Mouse (Mus musculus) forebrain, embryonic 11.5 days (tissue): ENCODE data around the gene Pafah1b3. TPM values are rescaled to one million over a fixed set of nuclear protein-coding genes. Genes with fewer than 3 reads are reported as not detected.
"Not testable (repeated sequence)": the region's sequence is repeated elsewhere in the genome, so short reads cannot be mapped to it uniquely, and the experiment has no call there.

Experiments
- ATAC-seq: fragments of 200-750 bp; cut with Nextera tagmentation; replicated peaks from 2 replicates; pipeline ENCODE4 v1.8.0; 2017; ENCODE audit warnings: moderate TSS enrichment; ENCODE audit not compliant: low FRiP score
- DNase-seq: peaks from one replicate; pipeline ENCODE4 v3.0.0-alpha.2; 2017; ENCODE audit warnings: low spot score
- H3K27ac ChIP-seq: fragments of 300-500 bp; sonication (generic); 2 replicates; pipeline ENCODE4 v1.5.1; 2014; ENCODE audit warnings: low read depth, low read length
- H3K27me3 ChIP-seq: fragments of 300-500 bp; sonication (generic); 2 replicates; pipeline ENCODE4 v1.6.1; 2014; ENCODE audit warnings: mild to moderate bottlenecking, low read length, mixed read lengths; ENCODE audit not compliant: control insufficient read depth, insufficient read depth
- H3K36me3 ChIP-seq: fragments of 300-500 bp; sonication (generic); 2 replicates; pipeline ENCODE4 v1.6.1; 2014; ENCODE audit warnings: mild to moderate bottlenecking, low read length, moderate library complexity, mixed read lengths; ENCODE audit not compliant: control insufficient read depth, insufficient read depth
- H3K4me1 ChIP-seq: fragments of 300-500 bp; sonication (generic); replicated peaks from 2 replicates; pipeline ENCODE4 v1.6.1; 2014; ENCODE audit warnings: low read length, mixed read lengths; ENCODE audit not compliant: control insufficient read depth, insufficient read depth
- H3K4me2 ChIP-seq: fragments of 300-500 bp; sonication (generic); 2 replicates; pipeline ENCODE4 v1.6.1; 2014; ENCODE audit warnings: low read depth, mild to moderate bottlenecking, low read length, moderate library complexity, mixed read lengths; ENCODE audit not compliant: severe bottlenecking
- H3K4me3 ChIP-seq: fragments of 300-500 bp; sonication (generic); 2 replicates; pipeline ENCODE4 v1.5.1; 2014; ENCODE audit warnings: low read depth, low read length
- H3K9ac ChIP-seq: fragments of 300-500 bp; sonication (generic); 2 replicates; pipeline ENCODE4 v1.6.1; 2014; ENCODE audit warnings: low read length
- H3K9me3 ChIP-seq: fragments of 300-500 bp; sonication (generic); 2 replicates; pipeline ENCODE4 v1.6.1; 2016; ENCODE audit warnings: low read length, mixed read lengths; ENCODE audit not compliant: control insufficient read depth
- WGBS: fragments of 180-500 bp; shearing (Covaris S2); extraction: QIAGEN DNeasy Blood & Tissue Kit; methylation state at CpG from one replicate; pipeline ENCODE4 v1.1.7; 2014; 5-methylcytosine and 5-hydroxymethylcytosine counted together
- polyA plus RNA-seq: library from polyadenylated mRNA; unstranded; fragments of >200 nt; fragmentation: Nextera tagmentation; extraction: Ambion mirVana; gene quantifications from 2 replicates; pipeline ENCODE4 v1.2.1, GENCODE M21; 2014

Gene Pafah1b3
- 298 and 321 TPM in 2 replicates for polyA plus RNA-seq

DNA sequence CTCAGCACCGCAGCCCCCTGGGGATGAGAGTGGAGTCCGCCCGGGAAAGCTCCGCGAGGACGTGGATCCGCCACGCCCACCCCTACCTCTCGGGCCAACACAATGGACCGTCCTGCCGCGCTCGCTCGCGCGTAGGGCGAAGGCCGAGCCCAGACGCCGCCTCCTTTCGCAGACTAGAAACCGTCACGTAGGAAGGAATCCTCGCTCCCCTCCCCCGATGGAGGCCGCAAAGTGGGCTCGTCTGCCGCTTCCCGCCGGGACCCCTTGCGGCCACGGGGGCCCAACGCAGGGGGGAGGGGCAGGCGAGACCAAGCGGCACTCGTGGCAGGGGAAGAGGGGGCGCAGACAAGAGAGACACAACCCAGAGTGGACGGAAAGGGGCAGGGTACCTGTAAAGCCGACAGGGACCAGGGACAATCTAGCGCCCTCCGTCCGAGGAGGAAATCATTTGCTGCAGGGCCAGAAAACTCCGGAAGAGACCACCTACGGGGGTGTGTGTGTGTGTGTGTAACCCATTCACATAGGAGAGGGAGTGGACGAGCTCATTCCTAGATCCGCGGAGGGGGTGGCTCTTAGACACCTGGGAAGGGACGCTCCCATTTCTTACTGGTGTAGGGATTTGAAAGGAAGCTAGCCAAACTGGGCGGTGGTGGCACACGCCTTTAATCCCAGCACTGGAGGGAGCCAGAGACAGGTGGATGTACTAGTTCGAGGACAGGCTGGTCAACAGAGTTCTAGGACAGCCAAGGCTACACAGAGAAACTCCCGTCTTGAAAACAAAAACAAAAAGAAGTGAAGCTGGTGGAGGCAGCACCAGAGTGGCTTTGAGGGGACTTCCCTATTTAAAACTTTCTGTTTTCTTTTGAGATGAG lies at the start of gene Pafah1b3:
Gene Pafah1b3, minus strand, starts transcription at position 533 of the 872 bp plus-strand sequence.
- Histone ChIP-seq H3K4me1 (peaks cover 8% of the 10 kb centered on the region; the same call in 1 of the 2 replicates), H3K4me3 (peak within 1 kb of the TSS; percentile 77), H3K9me3 (no peaks in the 10 kb centered on the region), H3K27me3 (no peaks in the 10 kb centered on the region), H3K4me2 (peak within 1 kb of the TSS; percentile 71), H3K27ac (peak within 1 kb of the TSS; percentile 91), H3K9ac (peak within 1 kb of the TSS; percentile 79), H3K36me3 (peaks cover 7% of the 10 kb centered on the region)
- ATAC-seq = peak; percentile 92
- WGBS = under 1% methylated on average over 52 of the region's 52 CpGs
- DNase-seq = peak; percentile 92

DNA sequence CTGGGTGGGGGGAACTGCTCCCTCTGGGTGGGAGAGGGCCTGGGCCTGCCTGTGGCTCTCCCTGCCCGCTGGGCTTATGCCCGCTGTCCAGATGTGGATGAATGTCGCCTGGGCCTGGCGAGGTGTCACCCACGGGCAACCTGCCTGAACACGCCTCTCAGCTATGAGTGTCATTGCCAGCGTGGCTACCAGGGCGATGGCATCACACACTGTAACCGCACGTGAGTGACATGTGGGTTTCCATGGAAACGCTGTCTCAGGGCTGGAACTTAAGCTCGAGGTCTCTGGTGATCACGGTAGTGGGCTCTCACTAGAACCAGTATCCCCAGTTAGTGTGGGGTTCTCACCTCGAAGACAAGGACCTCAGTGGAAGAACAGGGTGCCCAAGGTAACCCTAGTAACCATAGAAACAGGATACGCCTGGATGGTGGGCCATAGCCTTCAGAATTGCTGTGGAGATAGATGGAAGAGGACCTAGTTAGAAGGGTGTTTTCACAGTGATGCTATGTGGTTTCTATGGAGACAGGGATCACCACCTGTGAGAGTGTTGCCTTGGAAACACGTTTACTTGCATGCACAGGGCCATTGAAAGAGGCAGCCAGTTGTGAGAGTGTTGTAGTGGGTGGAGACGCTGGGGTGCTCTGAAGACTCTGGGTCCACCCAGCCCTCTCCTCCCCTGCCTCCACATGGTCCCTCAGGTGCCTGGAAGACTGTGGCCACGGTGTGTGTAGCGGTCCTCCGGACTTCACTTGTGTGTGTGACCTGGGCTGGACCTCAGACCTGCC lies 43.4 kb upstream of the Pafah1b3 start:
- H3K36me3 ChIP-seq = no peaks in the 10 kb centered on the region; the same call in none of the 2 replicates
- H3K4me1 ChIP-seq = no peaks in the 10 kb centered on the region
- H3K4me3 ChIP-seq = no peak overlapping the region
- DNase-seq (no peak), ATAC-seq (no peak)
- H3K9ac ChIP-seq = no peak overlapping the region
- 84% methylated on average over 20 of the region's 20 CpGs for WGBS
- H3K27ac ChIP-seq = no peak overlapping the region
- H3K4me2 ChIP-seq = no peak overlapping the region
- no peaks in the 10 kb centered on the region for H3K27me3 ChIP-seq
- H3K9me3 ChIP-seq = no peaks in the 10 kb centered on the region

DNA sequence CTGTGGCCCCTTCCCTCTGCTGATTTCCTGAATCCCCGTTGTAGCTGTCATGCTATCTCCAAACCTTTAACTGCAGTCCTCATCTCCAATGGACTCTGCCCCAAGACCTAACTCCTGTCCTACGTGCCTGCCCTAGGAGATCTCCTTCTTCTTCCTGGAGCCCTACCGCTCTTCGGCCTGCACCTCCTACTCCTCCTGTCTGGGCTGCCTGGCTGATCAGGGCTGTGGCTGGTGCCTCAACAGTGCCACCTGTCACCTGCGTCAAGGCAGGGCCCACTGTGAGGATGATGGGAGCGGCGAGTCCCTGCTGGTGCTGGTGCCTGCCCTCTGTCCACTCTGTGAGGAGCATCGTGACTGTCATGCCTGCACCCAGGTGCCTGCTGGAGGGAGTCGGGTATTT lies 41.5 kb upstream of the Pafah1b3 start:
- H3K4me2 ChIP-seq = no peak overlapping the region

DNA sequence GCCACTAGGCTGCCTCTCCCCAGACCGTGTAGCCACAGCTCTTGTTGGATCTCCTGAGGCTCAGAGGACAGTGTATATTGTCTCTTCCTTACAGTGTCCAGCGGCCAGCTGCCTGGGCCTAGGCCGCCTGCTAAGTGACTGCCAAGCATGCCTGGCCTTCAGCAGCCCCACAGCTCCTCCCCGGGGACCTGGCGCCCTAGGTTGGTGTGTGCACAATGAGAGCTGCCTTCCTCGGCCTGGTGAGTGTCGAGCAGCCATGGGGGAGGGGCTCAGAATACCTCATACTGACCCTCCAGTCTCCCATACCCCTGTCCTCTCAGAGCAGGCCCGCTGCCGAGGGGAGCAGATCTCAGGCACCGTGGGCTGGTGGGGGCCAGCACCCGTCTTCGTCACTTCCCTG lies 36.7 kb upstream of the Pafah1b3 start:
- no peak overlapping the region for H3K4me3 ChIP-seq
- DNase-seq (no peak), ATAC-seq (no peak)
- H3K27ac ChIP-seq = no peak overlapping the region
- H3K9ac ChIP-seq = no peak overlapping the region
- H3K4me2 ChIP-seq = no peak overlapping the region
- H3K27me3 ChIP-seq = no peaks in the 10 kb centered on the region
- no peaks in the 10 kb centered on the region; the same call in 1 of the 2 replicates for H3K36me3 ChIP-seq
- no peaks in the 10 kb centered on the region for H3K4me1 ChIP-seq
- 79% methylated on average over 12 of the region's 12 CpGs for WGBS
- H3K9me3 ChIP-seq = no peaks in the 10 kb centered on the region

More for the DNA sequence above, 41.5 kb upstream of the Pafah1b3 start:
- DNase-seq (no peak), ATAC-seq (no peak)
- H3K27me3 ChIP-seq = no peaks in the 10 kb centered on the region
- no peak overlapping the region for H3K27ac ChIP-seq
- H3K9ac ChIP-seq = no peak overlapping the region
- 89% methylated on average over 9 of the region's 9 CpGs for WGBS
- no peaks in the 10 kb centered on the region; the same call in 1 of the 2 replicates for H3K36me3 ChIP-seq
- no peaks in the 10 kb centered on the region for H3K9me3 ChIP-seq
- H3K4me3 ChIP-seq = no peak overlapping the region
- no peaks in the 10 kb centered on the region for H3K4me1 ChIP-seq

DNA sequence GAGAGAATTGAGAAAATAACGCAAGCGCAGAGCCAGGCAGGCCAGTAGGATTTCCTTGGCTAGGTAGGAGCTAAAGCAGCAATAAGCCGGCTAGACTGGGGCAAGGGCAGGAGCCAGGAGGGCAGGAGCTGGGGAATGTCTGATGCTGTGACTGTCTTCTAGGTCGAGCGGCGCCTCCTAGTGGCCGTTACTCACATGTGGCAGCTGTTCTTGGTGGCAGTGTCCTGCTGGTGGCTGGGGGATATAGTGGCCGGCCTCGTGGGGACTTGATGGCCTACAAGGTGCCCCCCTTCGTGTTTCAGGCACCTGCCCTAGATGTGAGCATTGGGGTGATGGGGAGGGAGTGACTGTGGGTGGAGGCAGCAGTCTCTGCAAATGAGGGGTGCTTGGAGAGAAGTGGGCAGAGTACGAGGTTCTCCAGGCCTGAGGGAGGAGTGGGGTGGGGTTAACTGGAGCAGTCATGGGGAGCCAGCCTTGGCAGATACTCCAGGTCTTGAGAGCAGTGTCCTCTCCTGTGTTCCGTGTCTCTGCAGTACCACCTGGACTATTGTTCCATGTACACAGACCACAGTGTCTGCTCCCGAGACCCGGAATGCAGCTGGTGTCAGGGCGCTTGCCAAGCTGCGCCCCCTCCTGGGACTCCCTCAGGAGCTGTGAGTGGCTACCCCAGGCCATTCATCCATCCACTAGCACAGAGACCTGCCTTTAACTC lies 36.0 kb upstream of the Pafah1b3 start:
- no peaks in the 10 kb centered on the region for H3K27me3 ChIP-seq
- ATAC-seq = peak; percentile 72
- H3K9ac ChIP-seq = no peak overlapping the region
- no peaks in the 10 kb centered on the region for H3K9me3 ChIP-seq
- no peak overlapping the region for H3K4me2 ChIP-seq
- DNase-seq = peak; percentile 88
- no peak overlapping the region for H3K4me3 ChIP-seq
- no peaks in the 10 kb centered on the region for H3K4me1 ChIP-seq
- H3K27ac ChIP-seq = no peak overlapping the region
- H3K36me3 ChIP-seq = no peaks in the 10 kb centered on the region; the same call in 1 of the 2 replicates
- 42% methylated on average over 16 of the region's 16 CpGs for WGBS

DNA sequence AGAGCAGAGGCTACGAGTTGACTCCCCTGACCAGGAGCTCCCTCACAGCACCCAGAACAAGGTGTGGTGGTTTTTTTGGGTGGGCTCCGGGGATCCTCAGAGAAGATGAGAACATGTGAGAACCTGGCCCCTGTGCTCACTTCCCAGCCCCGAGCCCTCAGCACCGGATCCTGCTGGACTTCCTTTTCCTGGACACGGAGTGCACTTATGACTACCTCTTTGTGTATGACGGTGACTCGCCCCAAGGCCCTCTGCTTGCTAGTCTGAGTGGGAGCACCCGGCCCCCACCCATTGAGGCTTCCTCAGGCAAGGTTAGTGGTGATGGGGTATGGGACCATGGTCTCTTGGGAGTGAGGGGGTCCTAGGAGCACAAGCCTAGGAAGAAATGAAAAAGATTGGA lies 28.4 kb upstream of the Pafah1b3 start:
- H3K27me3 ChIP-seq = no peaks in the 10 kb centered on the region
- 92% methylated on average over 8 of the region's 8 CpGs for WGBS

DNA sequence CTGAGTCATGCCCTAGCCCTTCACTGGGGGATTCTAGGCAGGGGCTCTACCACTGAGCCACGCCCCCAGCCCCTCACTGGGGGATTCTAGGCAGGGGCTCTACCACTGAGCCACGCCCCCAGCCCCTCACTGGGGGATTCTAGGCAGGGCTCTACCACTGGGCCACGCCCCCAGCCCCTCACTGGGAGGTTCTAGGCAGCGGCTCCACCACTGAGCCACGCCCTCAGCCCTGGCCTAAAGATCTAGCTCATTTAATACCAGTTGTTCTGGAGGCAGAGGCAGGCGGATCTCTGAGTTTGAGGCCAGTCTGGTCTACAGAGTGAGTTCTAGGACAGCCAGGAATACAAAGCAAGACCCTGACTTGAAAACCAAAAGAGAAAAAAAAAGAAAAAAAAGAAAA lies 27.6 kb upstream of the Pafah1b3 start:
- H3K9me3 ChIP-seq, ATAC-seq, H3K27me3 ChIP-seq, H3K36me3 ChIP-seq, H3K27ac ChIP-seq, DNase-seq, H3K4me3 ChIP-seq, H3K4me1 ChIP-seq, H3K4me2 ChIP-seq, H3K9ac ChIP-seq: not testable (repeated sequence)
- 89% methylated on average over 5 of the region's 6 CpGs for WGBS

More for the DNA sequence above, 28.4 kb upstream of the Pafah1b3 start:
- Histone ChIP-seq H3K9ac (no peak overlapping the region), H3K9me3 (no peaks in the 10 kb centered on the region), H3K36me3 (no peaks in the 10 kb centered on the region; the same call in 1 of the 2 replicates), H3K4me3 (no peak overlapping the region), H3K27ac (no peak overlapping the region), H3K4me1 (0 out of 2 replicates have a peak, but pooled peaks cover 7% of the 10 kb centered on the region), H3K4me2 (no peak overlapping the region)
- ATAC-seq (no peak), DNase-seq (no peak)

DNA sequence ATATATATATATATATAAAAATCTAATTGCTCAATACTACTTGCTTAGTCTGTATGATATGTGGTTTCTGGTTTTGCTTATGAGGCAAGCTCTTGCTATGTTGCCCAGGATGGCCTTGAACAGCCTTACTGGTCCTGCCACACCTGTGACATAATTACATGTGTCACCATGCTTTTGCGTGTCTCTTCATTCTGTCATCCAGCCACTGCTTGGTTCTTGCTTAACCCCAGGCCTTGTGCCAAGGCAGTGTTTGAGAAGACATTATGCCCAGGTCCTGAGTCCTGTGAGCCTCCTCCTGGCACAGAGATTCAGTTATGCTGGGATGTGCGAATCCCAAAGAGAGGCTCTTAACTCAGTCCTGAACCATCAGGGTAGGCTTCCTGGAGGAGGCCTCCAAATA lies 25.4 kb upstream of the Pafah1b3 start:
- Histone ChIP-seq H3K27me3 (no peaks in the 10 kb centered on the region), H3K36me3 (no peaks in the 10 kb centered on the region), H3K4me2 (no peak overlapping the region), H3K4me3 (no peak overlapping the region), H3K4me1 (0 out of 2 replicates have a peak, but pooled peaks cover 7% of the 10 kb centered on the region), H3K9me3 (no peaks in the 10 kb centered on the region), H3K27ac (no peak overlapping the region), H3K9ac (no peak overlapping the region)
- WGBS = 88% methylated on average over 2 of the region's 2 CpGs
- no peak for ATAC-seq
- no peak for DNase-seq
